In the genomic region with DNA sequence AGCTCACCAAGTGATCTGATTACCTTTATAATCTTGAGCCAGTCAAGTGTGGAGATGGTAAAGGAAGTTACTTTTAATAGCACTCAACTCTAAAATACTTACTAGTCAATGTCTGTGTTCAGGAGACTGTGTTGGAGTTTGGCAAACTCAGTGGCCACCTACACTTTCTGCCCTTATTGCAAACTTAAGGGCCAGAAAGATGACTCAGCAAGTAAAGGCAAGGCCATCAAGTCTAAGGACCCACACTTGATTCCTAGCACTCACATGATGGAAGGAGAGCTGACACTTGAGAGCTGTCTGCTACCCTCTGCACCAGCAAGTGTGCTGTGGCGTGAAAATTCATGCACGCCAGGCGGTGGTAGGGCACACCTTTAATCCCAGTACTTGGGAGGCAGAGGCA, we compare ENCODE assay signal across 16 mouse cellular contexts.
"Had no signal": no experiment of that assay in that cellular context is flagged by ENCODE, and none has a peak within 500 bp of the region (broad histone marks: within the 10 kb centered on the region; RNA-seq: fewer than 3 reads in every experiment).

No protein-coding gene starts in this region.

- DNase-seq: kidney, adult 11 months; kidney, adult 8-10 months; kidney, postnatal 10 days; kidney, postnatal 4 days; layer of hippocampus, adult 9-11 months; lung, adult 18-20 months; lung, postnatal 14 days; midbrain, embryonic 14.5 days; right cerebral cortex, postnatal 4 days; thymus, postnatal 25 days had no signal

- ATAC-seq: intestine, embryonic 15.5 days had no signal

- H3K4me2 ChIP-seq: intestine, embryonic 15.5 days; kidney, embryonic 15.5 days; liver, embryonic 15.5 days; lung, embryonic 15.5 days; midbrain, embryonic 11.5 days had no signal

- H3K27ac ChIP-seq: intestine, embryonic 15.5 days; kidney, embryonic 15.5 days; lung, embryonic 15.5 days; macrophage had no signal

- H3K4me3 ChIP-seq: intestine, embryonic 15.5 days; kidney, embryonic 15.5 days; liver, embryonic 15.5 days; lung, embryonic 15.5 days had no signal

- H3K36me3 ChIP-seq: intestine, embryonic 15.5 days had no signal

- H3K9me3 ChIP-seq: intestine, embryonic 15.5 days; kidney, embryonic 15.5 days; liver, embryonic 15.5 days; lung, embryonic 15.5 days had no signal

- H3K27me3 ChIP-seq: intestine, embryonic 15.5 days; kidney, embryonic 15.5 days; liver, embryonic 15.5 days; lung, embryonic 15.5 days had no signal

- H3K9ac ChIP-seq: intestine, embryonic 15.5 days; kidney, embryonic 15.5 days; liver, embryonic 15.5 days; lung, embryonic 15.5 days had no signal
